22 mouse cellular contexts compared by ENCODE assay signal in genomic region chr3:138767034-138767433, GRCm38 (mm10). TPM values are rescaled to one million over a fixed set of nuclear protein-coding genes. Genes with fewer than 3 reads are reported as not detected.
A peak's percentile ranks its signal among the peaks of the same experiment; 100 is the strongest.
DNase-seq lines count a peak whose midpoint lies in the region; ATAC-seq and TF ChIP-seq lines count a peak whose summit lies in the region.
"Had no signal": no experiment of that assay in that cellular context is flagged by ENCODE, and none has a peak within 500 bp of the region (broad histone marks: within the 10 kb centered on the region; RNA-seq: fewer than 3 reads in every experiment).

No protein-coding gene starts in this region.

- H3K4me3 ChIP-seq in kidney, postnatal 0 days (replicated peaks; ENCODE audit: low read depth, low read length) = no peak overlapping the region
- no peak overlapping the region for H3K4me3 ChIP-seq in midbrain, embryonic 13.5 days (replicated peaks)
- H3K4me3 ChIP-seq: embryonic facial prominence, embryonic 15.5 days; erythroblast, embryonic 14.5 days; forebrain, embryonic 10.5 days; heart, embryonic 13.5 days; hindbrain, embryonic 12.5 days had no signal

- no peaks in the 10 kb centered on the region for H3K27me3 ChIP-seq in kidney, postnatal 0 days (ENCODE audit: insufficient read depth, low read length)
- no peaks in the 10 kb centered on the region for H3K27me3 ChIP-seq in midbrain, embryonic 13.5 days
- H3K27me3 ChIP-seq: embryonic facial prominence, embryonic 15.5 days; heart, embryonic 13.5 days; hindbrain, embryonic 12.5 days had no signal

- no peak overlapping the region for H3K9ac ChIP-seq in kidney, postnatal 0 days (ENCODE audit: low read depth, low read length)
- no peak overlapping the region for H3K9ac ChIP-seq in midbrain, embryonic 13.5 days (replicated peaks)
- H3K9ac ChIP-seq: embryonic facial prominence, embryonic 15.5 days; heart, embryonic 13.5 days; hindbrain, embryonic 12.5 days had no signal

- no peaks in the 10 kb centered on the region for H3K4me1 ChIP-seq in kidney, postnatal 0 days (replicated peaks; ENCODE audit: insufficient read depth, low read length)
- H3K4me1 ChIP-seq in midbrain, embryonic 13.5 days (replicated peaks) = peaks cover 28% of the 10 kb centered on the region

- DNase-seq in kidney, adult 18-20 months = peak; percentile 25
- no peak for DNase-seq in kidney, postnatal 4 days
- peak; percentile 23 for DNase-seq in NIH3T3 (ENCODE audit: low read depth)
- peak; percentile 59 for DNase-seq in kidney, adult 9 months
- DNase-seq in kidney, postnatal 0 days (ENCODE audit: low spot score) = no peak
- no peak for DNase-seq in frontal cortex, postnatal 14 days (ENCODE audit: low spot score in 2 of 2)
- DNase-seq in frontal cortex, postnatal 10 days (ENCODE audit: low spot score in 2 of 2) = no peak
- DNase-seq: adrenal gland, postnatal 10 days; cerebellum, adult 11 months; cerebellum, adult 8-10 months; cerebellum, postnatal 14 days; embryo, embryonic 11 days; gastrocnemius, postnatal 14 days; heart, postnatal 4 days had no signal

- no peaks in the 10 kb centered on the region for H3K36me3 ChIP-seq in kidney, postnatal 0 days (ENCODE audit: insufficient read depth, low read length)
- no peaks in the 10 kb centered on the region for H3K36me3 ChIP-seq in midbrain, embryonic 13.5 days
- H3K36me3 ChIP-seq: embryonic facial prominence, embryonic 15.5 days; heart, embryonic 13.5 days; hindbrain, embryonic 12.5 days had no signal

- H3K4me2 ChIP-seq in kidney, postnatal 0 days (ENCODE audit: low read length) = no peak overlapping the region
- no peak overlapping the region for H3K4me2 ChIP-seq in midbrain, embryonic 13.5 days (replicated peaks)
- H3K4me2 ChIP-seq: embryonic facial prominence, embryonic 15.5 days; heart, embryonic 13.5 days; hindbrain, embryonic 12.5 days had no signal

- no peaks in the 10 kb centered on the region for H3K9me3 ChIP-seq in kidney, postnatal 0 days (replicated peaks; ENCODE audit: low read length)
- H3K9me3 ChIP-seq in midbrain, embryonic 13.5 days = no peaks in the 10 kb centered on the region
- H3K9me3 ChIP-seq: embryonic facial prominence, embryonic 15.5 days; forebrain, embryonic 10.5 days; hindbrain, embryonic 12.5 days had no signal

- TF ChIP-seq CTCF in kidney, postnatal 0 days (IDR thresholded peaks at IDR 0.05; ENCODE audit: low read depth) = no peak

- 34% methylated on average over 8 of the region's 8 CpGs for WGBS in kidney, postnatal 0 days
- 75% methylated on average over 8 of the region's 8 CpGs for WGBS in midbrain, embryonic 13.5 days

- ATAC-seq in kidney, postnatal 0 days (replicated peaks; ENCODE audit: low FRiP score, low read depth) = peak; percentile 60
- ATAC-seq in midbrain, embryonic 13.5 days = no peak
- ATAC-seq: forebrain, embryonic 14.5 days; hindbrain, postnatal 0 days had no signal

- no peak overlapping the region for H3K27ac ChIP-seq in kidney, postnatal 0 days
- no peak overlapping the region for H3K27ac ChIP-seq in midbrain, embryonic 13.5 days
- H3K27ac ChIP-seq: embryonic facial prominence, embryonic 15.5 days; forebrain, embryonic 10.5 days; heart, embryonic 13.5 days; hindbrain, embryonic 12.5 days; hindbrain, postnatal 0 days had no signal

RNA-seq across cellular contexts. Expression of gene Tspan5, which starts 25.0 kb away (rescaled TPM):
- polyA plus RNA-seq in kidney, postnatal 0 days (2015; fragmentation: Nextera tagmentation; extraction: Ambion mirVana) = 19.0 and 19.4 TPM in 2 replicates
- 75.5 and 79.1 TPM in 2 replicates for polyA plus RNA-seq in midbrain, embryonic 13.5 days (2015; fragmentation: Nextera tagmentation; extraction: Ambion mirVana)

Comparison
In these comparisons a context has a peak if more than half of its experiments do, and no peak if none do; other contexts are left out.
1. DNase-seq: peak in kidney, adult 18-20 months (single experiment), NIH3T3 (single experiment) and kidney, adult 9 months (single experiment); none in kidney, postnatal 4 days (0 of 2), kidney, postnatal 0 days (single experiment), frontal cortex, postnatal 14 days (0 of 2) and frontal cortex, postnatal 10 days (0 of 2).